Mouse (Mus musculus): ENCODE data around the gene Bco2.

GRCm38 (mm10) chr9:50547859-50548478 lies 7.0 kb downstream of the Bco2 start:
- no peak for TF ChIP-seq CTCF (IDR thresholded peaks at IDR 0.05; ENCODE audit: low read depth, low read length)
- no peak for TF ChIP-seq POLR2A (IDR thresholded peaks at IDR 0.05; ENCODE audit: borderline replicate concordance, low read depth, low read length)
